Mouse (Mus musculus) midbrain, embryonic 16.5 days (tissue): ENCODE measurements around the gene Svbp. TPM values are rescaled to one million over a fixed set of nuclear protein-coding genes. Genes with fewer than 3 reads are reported as not detected.

Experiments
- ATAC-seq: fragments of 200-750 bp; cut with Nextera tagmentation; 2 replicates; pipeline ENCODE4 v1.8.0; 2017; ENCODE audit warnings: moderate TSS enrichment
- H3K27ac ChIP-seq: fragments of 300-500 bp; sonication (generic); 2 replicates; pipeline ENCODE4 v1.5.1; 2014; ENCODE audit warnings: mild to moderate bottlenecking, low read length, mixed read lengths
- H3K27me3 ChIP-seq: fragments of 300-500 bp; sonication (generic); 2 replicates; pipeline ENCODE4 v1.6.1; 2014; ENCODE audit warnings: low read depth, low read length, mixed read lengths; ENCODE audit not compliant: control insufficient read depth, insufficient read depth
- H3K36me3 ChIP-seq: fragments of 300-500 bp; sonication (generic); 2 replicates; pipeline ENCODE4 v1.6.1; 2014; ENCODE audit warnings: mild to moderate bottlenecking, low read length, moderate library complexity, mixed read lengths; ENCODE audit not compliant: control insufficient read depth, insufficient read depth
- H3K4me1 ChIP-seq: fragments of 300-500 bp; sonication (generic); 2 replicates; pipeline ENCODE4 v1.6.1; 2014; ENCODE audit warnings: mild to moderate bottlenecking, low read length, mixed read lengths; ENCODE audit not compliant: control insufficient read depth, insufficient read depth
- H3K4me2 ChIP-seq: fragments of 300-500 bp; sonication (generic); 2 replicates; pipeline ENCODE4 v1.6.1; 2014; ENCODE audit warnings: mild to moderate bottlenecking, low read length, mixed read lengths
- H3K4me3 ChIP-seq: fragments of 300-500 bp; sonication (generic); 2 replicates; pipeline ENCODE4 v1.5.1; 2014; ENCODE audit warnings: low read depth, mild to moderate bottlenecking, low read length, moderate library complexity, mixed read lengths
- H3K9ac ChIP-seq: fragments of 300-500 bp; sonication (generic); 2 replicates; pipeline ENCODE4 v1.6.1; 2014; ENCODE audit warnings: low read depth, low read length, mixed read lengths
- H3K9me3 ChIP-seq: fragments of 300-500 bp; sonication (generic); replicated peaks from 2 replicates; pipeline ENCODE4 v1.6.1; 2014; ENCODE audit warnings: mild to moderate bottlenecking, low read length, mixed read lengths; ENCODE audit not compliant: control insufficient read depth, poor library complexity, severe bottlenecking
- WGBS: fragments of 180-500 bp; shearing (Covaris S2); extraction: QIAGEN DNeasy Blood & Tissue Kit; methylation state at CpG from one replicate; pipeline ENCODE4 v1.1.7; 2014; 5-methylcytosine and 5-hydroxymethylcytosine counted together
- polyA plus RNA-seq: library from polyadenylated mRNA; unstranded; fragments of >200 nt; fragmentation: Nextera tagmentation; extraction: Ambion mirVana; gene quantifications from 2 replicates; pipeline ENCODE4 v1.2.1, GENCODE M21; 2015

The Svbp gene
- polyA plus RNA-seq, 1 experiment from 2014 or later = 220 TPM

DNA sequence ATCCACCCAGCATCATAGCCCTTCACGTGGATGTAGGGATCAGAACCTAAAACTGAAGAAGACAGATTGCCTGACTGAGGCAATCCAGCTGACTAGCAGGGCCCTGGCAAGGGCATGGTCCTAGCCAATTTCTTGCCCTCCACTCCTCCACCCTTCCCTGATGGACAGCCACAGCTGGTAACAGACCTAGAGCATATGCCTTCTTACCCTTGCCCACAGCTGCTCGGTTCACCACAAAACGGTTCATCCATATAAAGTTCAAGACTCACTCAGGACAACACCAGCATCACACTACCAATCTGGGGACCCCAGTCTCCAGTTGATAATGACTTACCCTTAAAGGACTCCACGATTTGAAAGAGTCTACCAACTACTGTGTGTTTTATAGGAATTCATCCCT lies 9.3 kb upstream of the Svbp start:
- Histone ChIP-seq H3K27me3 (no peaks in the 10 kb centered on the region), H3K4me1 (no peaks in the 10 kb centered on the region), H3K9me3 (no peaks in the 10 kb centered on the region), H3K27ac (no peak overlapping the region), H3K9ac (no peak overlapping the region), H3K36me3 (no peaks in the 10 kb centered on the region), H3K4me2 (no peak overlapping the region), H3K4me3 (no peak overlapping the region)
- WGBS = 88% methylated on average over 4 of the region's 4 CpGs
- ATAC-seq = no peak

DNA sequence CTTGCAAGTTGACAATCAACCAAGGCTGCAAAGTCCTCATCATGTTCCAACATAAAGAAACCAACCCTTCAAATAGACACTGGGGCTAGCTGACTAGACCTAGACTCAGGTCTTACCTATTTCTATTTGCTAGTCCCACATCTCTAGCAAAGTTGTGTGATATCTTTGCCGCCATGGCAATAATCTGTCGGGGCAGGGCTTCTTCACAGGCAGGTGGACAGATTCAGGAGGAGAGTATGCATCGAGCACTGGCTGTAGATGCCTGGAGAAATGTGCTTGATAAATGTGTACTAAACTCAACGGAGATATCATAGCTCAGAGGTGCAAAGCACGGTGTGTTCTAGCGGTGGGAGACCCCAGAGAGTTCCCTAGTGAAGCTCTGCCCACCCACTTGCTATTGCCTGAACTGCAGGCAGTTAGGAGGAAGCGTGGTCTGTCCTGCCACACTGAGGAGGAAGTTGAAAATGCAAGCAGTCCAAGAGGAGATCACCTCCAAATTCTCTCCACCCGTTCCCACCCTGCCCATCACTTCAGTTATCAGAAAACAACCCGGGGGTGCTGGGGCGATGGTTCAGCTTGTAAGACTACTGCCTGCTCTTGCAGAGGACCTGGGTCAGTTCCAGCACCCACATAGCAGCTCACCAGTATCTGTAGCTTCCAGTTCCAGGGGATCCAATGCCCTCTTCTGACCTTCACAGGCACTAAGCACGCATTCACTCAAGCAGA lies 6.9 kb upstream of the Svbp start:
- no peak for ATAC-seq
- 55% methylated on average over 11 of the region's 11 CpGs for WGBS
- H3K9ac ChIP-seq = no peak overlapping the region

DNA sequence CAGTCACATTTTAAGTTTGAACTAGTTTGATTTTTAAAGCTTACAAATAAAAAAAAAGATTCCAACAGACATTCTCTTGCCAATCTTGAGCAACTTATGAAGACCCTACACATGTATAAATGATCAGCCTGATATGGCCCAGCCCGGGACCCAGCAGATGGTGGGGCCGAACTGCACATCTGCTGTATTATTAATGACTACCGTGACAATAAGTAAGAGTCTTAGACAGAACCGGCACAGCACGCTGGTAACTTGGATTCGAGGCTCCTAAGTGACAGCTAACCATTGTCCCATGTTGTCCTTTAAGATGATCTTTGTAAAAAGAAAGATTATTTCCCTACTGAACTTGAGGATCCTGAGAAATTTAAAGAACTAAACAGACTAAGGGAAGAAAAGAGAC lies 5.7 kb upstream of the Svbp start:
- Histone ChIP-seq H3K9ac (no peak overlapping the region), H3K27ac (no peak overlapping the region)
- 32% methylated on average over 6 of the region's 6 CpGs for WGBS

More for the DNA sequence above, 6.9 kb upstream of the Svbp start:
- H3K4me2 ChIP-seq = no peak overlapping the region
- H3K9me3 ChIP-seq = no peaks in the 10 kb centered on the region
- H3K27me3 ChIP-seq = no peaks in the 10 kb centered on the region
- no peaks in the 10 kb centered on the region for H3K36me3 ChIP-seq
- no peak overlapping the region for H3K4me3 ChIP-seq
- H3K27ac ChIP-seq = no peak overlapping the region
- no peaks in the 10 kb centered on the region for H3K4me1 ChIP-seq

DNA sequence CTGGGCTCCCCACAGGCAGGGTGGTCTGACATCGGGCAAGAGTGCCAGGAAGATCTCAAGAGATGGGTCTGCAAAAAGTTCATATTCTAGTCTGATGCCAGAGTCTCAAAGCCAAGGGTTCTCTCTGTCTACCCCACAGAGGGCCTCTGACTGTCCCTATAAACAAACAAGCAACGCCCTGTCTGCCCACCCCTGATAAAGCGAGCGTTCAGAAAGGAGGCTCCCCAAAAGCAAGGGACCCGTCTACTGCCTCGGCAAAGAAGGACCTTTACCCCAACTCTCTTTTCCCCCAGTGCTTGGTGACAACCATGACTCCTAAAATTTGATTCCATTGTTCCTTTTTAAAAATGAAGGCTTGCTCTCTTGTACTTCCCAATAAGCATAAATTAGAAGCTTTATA lies 5.2 kb upstream of the Svbp start, which contains the start of gene Ermap:
Ermap (minus strand) TSS at position 148 of the 400 bp plus-strand sequence.
- H3K4me1 ChIP-seq = no peaks in the 10 kb centered on the region
- no peak for ATAC-seq
- H3K36me3 ChIP-seq = no peaks in the 10 kb centered on the region
- WGBS = 54% methylated on average over 6 of the region's 6 CpGs
- no peak within 1 kb of the TSS for H3K9ac ChIP-seq
- no peaks in the 10 kb centered on the region for H3K9me3 ChIP-seq
- H3K27ac ChIP-seq = no peak within 1 kb of the TSS
- no peak within 1 kb of the TSS for H3K4me2 ChIP-seq
- H3K27me3 ChIP-seq = no peaks in the 10 kb centered on the region
- no peak within 1 kb of the TSS for H3K4me3 ChIP-seq

More for the DNA sequence above, 5.7 kb upstream of the Svbp start:
- no peak overlapping the region for H3K4me2 ChIP-seq
- no peaks in the 10 kb centered on the region for H3K27me3 ChIP-seq
- no peaks in the 10 kb centered on the region for H3K9me3 ChIP-seq
- ATAC-seq = no peak
- no peaks in the 10 kb centered on the region for H3K4me1 ChIP-seq
- H3K4me3 ChIP-seq = no peak overlapping the region
- no peaks in the 10 kb centered on the region for H3K36me3 ChIP-seq

DNA sequence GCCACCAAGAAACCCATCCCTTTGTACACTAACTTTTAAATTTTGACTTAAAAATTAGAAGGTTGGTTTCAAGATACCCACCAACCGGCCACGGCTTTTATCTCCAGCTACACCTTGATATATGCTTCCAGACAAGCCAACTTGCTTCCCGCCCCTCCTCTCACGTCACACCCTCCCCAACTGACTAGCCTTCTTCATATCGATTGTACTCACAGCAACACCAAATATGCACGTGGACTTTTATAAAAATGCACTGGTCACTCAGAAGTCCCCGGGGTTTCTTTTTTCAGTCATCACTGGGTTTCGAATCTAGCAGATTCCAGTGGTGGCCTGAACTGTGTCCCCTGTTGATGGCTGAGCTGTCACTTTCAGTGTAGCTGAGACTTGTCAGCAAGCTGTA lies 4.5 kb upstream of the Svbp start:
- Histone ChIP-seq H3K4me2 (no peak overlapping the region), H3K4me1 (no peaks in the 10 kb centered on the region), H3K9me3 (no peaks in the 10 kb centered on the region), H3K27ac (no peak overlapping the region), H3K36me3 (no peaks in the 10 kb centered on the region), H3K9ac (no peak overlapping the region), H3K4me3 (no peak overlapping the region), H3K27me3 (no peaks in the 10 kb centered on the region)
- WGBS = 87% methylated on average over 8 of the region's 8 CpGs
- ATAC-seq = no peak

DNA sequence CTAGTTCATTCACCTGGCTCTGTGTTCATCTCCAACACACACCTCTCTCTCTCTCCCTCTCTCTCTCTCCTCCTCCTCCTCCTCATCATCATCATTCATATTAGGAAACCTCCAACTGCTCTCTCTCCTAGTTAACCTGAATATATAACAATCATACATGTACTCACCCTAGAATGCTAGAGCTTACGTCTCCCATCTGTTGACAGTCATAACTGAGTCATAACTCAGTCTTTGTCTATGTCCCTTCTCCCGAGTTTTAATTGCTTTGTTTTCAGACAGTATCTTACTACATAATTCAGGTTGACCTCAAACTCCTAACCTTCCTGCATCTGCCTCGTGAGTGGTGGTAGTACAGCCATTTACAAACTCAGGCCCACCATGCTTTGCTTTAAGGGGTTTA lies 3.8 kb upstream of the Svbp start:
- no peak for ATAC-seq
- H3K9me3 ChIP-seq = no peaks in the 10 kb centered on the region
- H3K36me3 ChIP-seq = no peaks in the 10 kb centered on the region
- 81% methylated on average over 3 of the region's 3 CpGs for WGBS
- no peaks in the 10 kb centered on the region for H3K4me1 ChIP-seq
- H3K4me2 ChIP-seq = no peak overlapping the region
- no peak overlapping the region for H3K27ac ChIP-seq
- no peak overlapping the region for H3K4me3 ChIP-seq
- H3K27me3 ChIP-seq = no peaks in the 10 kb centered on the region
- H3K9ac ChIP-seq = no peak overlapping the region

DNA sequence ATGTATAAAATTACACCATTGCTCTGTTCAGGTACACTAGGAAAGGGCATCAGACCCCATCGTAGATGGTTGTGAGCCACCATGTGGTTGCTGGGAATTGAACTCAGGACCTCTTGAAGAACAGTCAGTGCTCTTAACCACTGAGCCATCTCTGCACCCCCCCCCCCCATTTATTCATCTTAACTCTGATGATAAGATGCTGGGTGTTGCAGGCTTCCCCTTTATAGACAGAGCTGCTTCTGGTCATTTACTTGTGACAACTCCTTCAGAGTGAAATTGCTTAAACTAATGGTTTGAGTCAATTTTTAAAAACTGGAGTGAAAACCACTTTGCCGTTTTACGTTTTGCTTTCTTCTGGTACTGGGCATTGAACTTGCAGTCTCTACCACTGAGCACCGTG lies 2.3 kb upstream of the Svbp start:
- ATAC-seq = no peak
- no peak overlapping the region for H3K9ac ChIP-seq
- H3K36me3 ChIP-seq = no peaks in the 10 kb centered on the region
- H3K27me3 ChIP-seq = no peaks in the 10 kb centered on the region
- H3K27ac ChIP-seq = no peak overlapping the region
- peaks cover 13% of the 10 kb centered on the region for H3K4me1 ChIP-seq
- WGBS = 83% methylated on average over 4 of the region's 4 CpGs
- no peak overlapping the region for H3K4me2 ChIP-seq
- no peak overlapping the region for H3K4me3 ChIP-seq
- H3K9me3 ChIP-seq = no peaks in the 10 kb centered on the region

DNA sequence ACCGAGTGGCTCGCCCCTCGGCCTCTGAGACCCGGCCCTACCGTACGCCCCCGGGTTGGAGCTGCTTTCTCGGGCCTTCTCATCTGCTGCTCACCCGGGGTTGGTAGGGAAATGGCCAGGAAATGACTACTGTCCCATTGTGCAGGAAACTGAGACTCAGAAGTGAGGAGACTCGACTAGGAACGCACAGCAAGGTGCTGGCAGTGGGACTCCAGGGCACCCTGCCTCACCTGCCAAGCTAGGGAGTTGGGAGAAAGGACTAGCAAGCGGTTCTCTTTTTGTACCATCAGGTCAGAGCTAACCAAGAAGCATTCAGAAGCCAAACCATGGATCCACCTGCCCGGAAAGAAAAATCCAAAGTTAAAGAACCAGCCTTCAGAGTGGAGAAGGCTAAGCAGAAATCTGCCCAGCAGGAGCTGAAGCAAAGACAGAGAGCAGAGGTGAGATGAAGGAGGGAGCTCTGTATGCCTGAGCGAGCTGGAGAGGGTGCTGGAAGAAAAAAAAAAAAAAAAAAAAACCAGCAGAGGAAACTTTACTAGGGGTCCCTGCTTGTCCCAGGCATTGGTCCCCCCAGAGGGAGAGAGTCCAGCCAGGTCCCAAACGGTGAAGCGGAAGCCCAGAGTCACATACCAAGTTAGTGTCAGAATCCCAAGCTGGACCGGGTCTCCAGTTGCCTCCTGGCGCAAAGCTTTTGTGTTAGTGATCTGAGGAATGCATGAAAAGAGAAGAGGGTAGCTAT lies 645 bp downstream of the Svbp start:
- Histone ChIP-seq H3K9ac (peak overlapping the region; percentile 64), H3K36me3 (peaks cover under 1% of the 10 kb centered on the region; the same call in 1 of the 2 replicates), H3K27ac (peak overlapping the region; percentile 86), H3K4me2 (peak overlapping the region; percentile 76), H3K27me3 (no peaks in the 10 kb centered on the region), H3K4me1 (peaks cover 21% of the 10 kb centered on the region), H3K9me3 (no peaks in the 10 kb centered on the region), H3K4me3 (peak overlapping the region; percentile 52)
- WGBS = 3% methylated on average over 18 of the region's 18 CpGs
- ATAC-seq = peak; percentile 20

DNA sequence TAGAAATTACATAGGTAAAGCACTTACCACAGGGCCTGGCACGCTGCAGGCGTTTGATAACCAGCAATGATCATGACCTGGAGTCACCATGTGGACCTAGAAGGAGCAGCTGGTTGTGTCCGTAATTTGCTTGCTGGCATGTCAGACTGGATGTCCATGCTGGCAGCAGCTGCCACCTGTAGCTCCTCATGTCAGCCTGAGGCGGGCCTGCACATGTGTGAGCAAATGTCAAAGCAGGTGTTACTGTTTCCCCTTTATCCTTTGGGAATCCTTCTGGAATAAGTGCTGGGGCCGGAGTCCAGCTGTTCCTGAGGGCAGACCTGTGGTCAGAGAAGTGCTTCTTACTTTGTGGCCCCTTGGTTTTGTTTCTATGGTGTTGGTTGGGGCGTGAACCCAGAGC lies 3.0 kb downstream of the Svbp start:
- no peak for ATAC-seq
- peaks cover 3% of the 10 kb centered on the region for H3K36me3 ChIP-seq
- H3K9ac ChIP-seq = peak overlapping the region; percentile 64; the same call in 1 of the 2 replicates
- no peak overlapping the region for H3K27ac ChIP-seq
- H3K4me2 ChIP-seq = peak overlapping the region; percentile 76; the same call in 1 of the 2 replicates
- H3K4me1 ChIP-seq = peaks cover 21% of the 10 kb centered on the region
- 82% methylated on average over 6 of the region's 6 CpGs for WGBS
- H3K9me3 ChIP-seq = no peaks in the 10 kb centered on the region
- H3K27me3 ChIP-seq = no peaks in the 10 kb centered on the region
- H3K4me3 ChIP-seq = no peak overlapping the region
